Mouse (Mus musculus) WW6 (cell line): ENCODE results near the gene Carhsp1.
A peak's percentile ranks its signal among the peaks of the same experiment; 100 is the strongest.

Experiments
- DNase-seq: peaks from one replicate; pipeline ENCODE4 v3.0.0-alpha.2; 2013; ENCODE audit warnings: low read depth, low spot score

The Carhsp1 gene

DNA sequence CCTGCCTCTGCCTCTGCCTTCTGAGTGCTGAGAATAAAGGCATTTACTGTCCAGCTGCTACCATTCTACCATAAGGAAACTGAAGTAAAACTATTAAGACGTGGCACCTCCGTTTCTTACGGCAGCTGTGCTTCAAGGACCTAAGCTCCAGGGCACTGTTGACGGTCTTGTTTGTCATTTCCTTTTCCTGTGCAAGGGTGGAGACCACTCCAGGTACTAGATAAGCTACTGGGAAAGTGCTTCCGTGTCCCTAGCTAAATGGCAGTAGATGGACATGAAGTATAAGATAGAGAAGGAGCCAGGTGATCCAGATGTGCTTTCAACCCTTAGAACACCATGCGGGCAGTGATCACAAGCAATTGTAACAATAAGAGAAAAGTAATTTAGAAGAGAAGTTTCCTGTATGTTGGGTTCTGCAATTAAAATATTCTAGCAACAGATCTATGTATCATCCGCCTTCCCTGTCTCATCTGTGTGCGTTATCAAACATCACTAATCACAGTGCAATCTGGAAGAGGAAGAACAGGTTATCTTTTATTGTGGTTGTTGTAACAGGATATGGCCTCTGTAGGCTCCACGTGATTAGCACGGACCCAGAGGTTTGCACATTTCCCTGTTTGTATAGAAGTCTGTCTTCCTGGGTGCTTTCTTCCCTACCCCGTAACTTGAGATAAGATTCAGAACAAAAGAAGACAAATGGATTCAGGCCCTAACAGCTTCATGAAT, 32.3 kb downstream of the Carhsp1 start:
- DNase-seq, result no peak

DNA sequence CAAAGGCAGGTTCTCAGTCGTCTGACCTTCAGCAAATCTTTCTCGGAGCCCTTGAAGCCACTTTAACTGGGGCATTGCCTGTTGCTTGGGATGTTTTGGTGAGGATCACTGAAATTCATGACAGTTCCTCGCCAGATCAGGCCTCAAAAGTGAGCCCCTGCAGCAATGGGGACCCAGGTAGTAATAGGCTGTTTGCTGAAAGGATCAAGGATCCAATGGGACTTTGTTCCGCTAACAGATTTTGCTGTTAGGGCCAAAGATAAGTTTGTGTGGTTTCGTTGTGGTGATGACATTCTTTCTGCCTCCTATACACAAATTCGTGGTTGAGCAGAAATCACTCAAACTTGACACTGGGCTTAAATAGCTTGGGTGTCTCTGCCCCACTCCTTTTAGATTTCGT, 33.8 kb downstream of the Carhsp1 start:
- DNase-seq, result no peak

DNA sequence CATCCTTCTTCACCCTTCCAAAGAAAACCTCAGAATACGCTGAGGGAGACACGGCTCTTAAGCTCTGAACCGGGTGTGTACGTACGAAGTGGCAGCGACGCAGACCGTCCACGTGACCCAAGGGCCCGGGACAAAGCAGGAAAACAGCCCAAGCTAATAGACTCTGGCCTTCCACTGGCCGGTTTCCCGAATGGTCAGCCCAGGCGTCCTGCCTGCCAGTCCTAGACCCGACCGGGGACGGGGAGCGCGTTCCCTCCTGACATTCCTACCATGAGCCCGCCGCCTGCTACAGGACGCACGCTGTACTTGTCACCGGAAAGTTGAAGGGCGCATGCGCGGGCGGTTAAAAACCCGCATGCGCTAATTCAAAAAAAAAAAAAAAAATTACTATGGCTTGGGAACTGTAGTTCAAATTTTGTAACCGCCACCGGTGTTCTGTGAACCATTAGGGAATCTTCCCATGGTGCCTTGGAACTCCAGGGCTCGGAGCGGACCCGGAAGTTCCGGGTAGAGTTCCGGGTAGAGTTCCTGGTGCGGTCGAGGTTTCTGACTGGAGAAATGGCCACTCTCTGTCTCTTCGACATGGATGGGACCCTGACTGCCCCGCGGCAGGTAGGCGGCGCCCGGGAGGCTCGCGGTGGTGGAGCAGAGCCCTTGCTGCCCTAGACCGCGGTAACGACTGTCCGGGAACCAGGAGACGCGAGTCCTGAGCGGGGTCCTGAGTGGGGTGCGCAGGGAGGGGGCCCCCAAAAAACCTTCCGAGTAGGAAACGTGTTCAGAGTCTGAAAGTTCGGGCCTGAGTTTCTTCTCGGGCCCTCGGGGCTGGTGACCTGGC, 34.5 kb downstream of the Carhsp1 start, which contains the start of the genes Pmm2 and Tmem186:
Pmm2 (plus strand) TSS at position 458 of the 835 bp plus-strand sequence.
Tmem186 (minus strand) TSS at position 496 of the 835 bp plus-strand sequence.
- DNase-seq, result peak; percentile 70

DNA sequence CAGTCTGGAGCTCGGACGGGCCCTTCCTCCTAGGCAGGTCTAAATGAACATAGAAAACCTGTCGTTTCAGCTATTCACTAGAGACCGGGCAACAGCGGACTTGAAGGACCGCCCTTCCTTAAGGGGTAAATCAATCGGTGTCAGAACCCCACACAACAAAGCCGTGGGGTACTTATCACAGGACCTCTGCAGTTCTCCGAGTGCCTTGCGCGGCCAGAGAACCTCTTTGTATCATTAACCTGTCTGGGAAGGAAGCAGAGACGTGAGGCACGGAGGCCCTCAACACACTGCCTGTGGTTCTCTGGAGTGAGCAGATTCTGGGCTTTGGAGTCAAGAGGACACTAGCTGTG, 35.1 kb downstream of the Carhsp1 start:
- DNase-seq, result no peak

DNA sequence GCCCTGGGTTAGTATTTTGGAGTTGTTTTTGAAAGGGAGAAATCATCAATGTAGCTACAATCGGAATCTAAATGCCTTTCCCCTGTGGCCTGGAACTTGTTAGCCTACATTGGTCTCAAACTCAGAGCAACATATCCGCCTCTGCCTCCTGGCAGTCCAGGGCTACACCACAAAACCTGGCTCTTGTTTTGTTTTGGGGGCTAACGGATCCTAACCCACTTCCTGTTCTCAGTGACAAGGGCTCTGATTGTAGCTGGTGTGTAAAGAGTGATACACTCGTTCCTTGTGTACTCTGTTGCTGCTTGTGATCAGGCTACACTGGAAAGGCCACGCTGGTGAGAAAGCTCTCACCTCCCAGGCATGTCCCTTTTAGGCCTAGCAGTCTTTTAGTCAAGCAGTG, 40.5 kb downstream of the Carhsp1 start:
- DNase-seq, result no peak

DNA sequence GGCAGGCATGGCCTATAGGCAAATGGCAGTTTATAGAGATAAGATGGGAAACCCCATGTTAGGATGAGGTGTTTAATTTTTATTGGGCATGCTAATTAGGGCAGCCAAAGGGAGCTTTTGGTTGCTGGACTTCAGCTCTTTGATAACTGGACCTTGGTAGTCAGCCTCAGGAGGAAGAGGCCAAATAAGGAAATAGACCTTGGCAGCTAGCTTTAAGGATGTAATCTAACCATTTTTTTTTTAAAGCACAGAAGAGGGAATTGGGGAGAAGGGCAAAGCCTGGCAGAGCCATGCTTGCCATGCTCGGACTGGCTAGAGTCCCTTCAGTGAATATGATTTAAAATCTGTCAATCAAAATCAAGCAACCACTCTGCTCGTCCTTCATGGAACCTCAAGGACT, 41.5 kb downstream of the Carhsp1 start:
- DNase-seq, result no peak

DNA sequence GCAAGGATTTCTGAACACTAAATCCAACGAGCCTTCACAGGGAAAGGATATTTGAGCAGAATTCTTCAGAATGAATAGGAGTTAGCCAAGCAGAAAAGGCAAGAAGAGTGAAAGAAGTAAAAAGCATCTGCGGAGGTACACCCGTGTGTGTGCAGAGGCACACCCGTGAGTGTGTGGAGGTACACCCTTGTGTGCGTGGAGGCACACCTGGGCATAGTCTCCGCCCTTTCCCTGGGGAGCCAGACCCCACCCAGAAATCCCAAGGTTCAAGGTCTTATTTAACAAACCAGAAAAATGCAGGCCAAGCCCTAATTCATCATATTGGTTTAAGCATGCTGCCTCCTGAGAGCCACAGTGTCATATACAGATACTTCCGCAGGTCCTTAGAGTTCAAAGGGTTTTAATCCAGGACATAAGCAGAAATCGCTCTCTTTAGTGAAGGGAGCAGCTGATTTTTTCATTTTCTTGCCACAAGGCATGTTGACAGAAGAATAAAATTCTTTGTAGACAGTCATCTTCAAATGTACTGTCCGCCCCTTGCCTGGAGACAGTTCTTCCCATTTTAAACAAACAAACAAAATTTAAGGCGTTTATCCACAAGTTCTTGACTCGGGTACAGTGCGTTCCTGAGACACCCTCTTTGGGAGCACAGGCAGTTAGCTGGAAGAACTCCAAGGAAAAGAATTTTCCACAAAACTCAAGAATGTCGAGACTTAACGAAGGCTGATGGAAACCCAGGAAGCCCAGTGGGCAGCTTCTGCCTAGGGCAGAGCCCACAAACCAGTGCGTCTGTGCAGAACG, 51.4 kb downstream of the Carhsp1 start:
- DNase-seq, result no peak

DNA sequence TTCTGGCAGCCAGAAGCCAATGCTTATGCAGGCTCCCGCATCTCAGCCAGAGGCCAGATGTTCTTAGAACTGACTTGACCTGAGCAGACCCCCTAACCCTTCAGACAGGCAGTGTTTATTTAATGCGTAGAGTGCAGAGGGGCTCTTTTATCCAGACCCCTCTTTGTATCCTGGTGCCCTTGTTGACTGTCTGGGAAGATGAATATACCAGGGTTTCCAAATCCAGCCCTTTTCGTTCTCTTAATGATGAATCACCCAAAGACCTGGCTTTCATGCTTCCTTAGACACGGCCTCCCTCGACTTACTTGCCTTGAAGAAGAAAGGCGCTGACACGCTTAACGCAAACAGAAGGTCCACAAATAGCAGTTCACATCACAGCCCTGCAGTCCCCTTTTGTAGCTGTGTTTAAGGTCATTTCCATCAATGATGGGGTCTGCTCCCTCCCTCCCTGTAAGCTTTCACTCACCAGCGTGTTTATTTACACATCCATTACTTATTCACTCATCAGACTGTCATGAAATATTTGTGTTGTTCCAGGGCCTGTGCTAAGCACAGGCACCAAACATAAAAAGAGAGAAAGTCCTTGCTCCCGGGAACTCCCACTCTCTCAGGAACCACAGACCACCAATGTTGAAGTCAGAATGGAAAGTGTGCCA, 52.2 kb downstream of the Carhsp1 start:
- no peak for DNase-seq

DNA sequence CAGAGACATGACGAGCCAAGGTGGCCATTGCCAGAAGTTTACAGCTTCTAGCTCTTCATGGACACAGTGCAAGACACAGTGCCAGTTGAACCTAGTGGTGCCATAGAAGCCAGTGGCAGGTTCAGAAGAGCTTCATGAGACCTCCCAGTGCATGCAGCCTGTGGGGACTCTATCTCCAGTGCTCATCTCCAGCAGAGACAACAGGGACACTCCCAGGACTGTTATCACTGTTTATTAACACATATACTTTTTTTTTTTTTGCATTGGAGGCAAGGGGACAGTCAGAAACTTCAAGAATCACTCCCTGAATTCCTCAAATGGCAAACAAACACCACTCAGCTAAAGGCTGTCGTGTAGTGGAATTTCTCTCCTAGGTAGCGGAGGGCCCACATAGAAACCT, 58.5 kb downstream of the Carhsp1 start:
- DNase-seq, result no peak

DNA sequence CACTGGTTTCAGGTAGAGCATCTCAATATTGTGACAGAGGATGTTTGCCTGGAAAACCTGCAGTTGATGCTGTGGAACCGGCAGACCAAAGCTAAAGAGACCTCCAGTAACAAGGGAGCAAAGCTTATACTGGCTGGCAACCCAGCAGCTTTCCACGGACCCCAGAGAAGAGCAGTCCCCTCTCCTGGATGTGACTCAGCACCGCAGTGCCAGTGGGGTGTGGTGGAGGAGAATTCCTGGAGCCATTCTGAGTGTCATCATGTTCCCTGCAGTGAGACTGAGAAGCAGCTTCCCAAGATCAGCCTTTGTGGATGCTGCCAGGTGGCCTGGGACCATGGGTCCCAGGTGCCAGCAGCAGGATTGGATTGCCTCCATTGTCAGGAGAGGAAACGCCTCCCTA, 58.9 kb downstream of the Carhsp1 start:
- no peak for DNase-seq

DNA sequence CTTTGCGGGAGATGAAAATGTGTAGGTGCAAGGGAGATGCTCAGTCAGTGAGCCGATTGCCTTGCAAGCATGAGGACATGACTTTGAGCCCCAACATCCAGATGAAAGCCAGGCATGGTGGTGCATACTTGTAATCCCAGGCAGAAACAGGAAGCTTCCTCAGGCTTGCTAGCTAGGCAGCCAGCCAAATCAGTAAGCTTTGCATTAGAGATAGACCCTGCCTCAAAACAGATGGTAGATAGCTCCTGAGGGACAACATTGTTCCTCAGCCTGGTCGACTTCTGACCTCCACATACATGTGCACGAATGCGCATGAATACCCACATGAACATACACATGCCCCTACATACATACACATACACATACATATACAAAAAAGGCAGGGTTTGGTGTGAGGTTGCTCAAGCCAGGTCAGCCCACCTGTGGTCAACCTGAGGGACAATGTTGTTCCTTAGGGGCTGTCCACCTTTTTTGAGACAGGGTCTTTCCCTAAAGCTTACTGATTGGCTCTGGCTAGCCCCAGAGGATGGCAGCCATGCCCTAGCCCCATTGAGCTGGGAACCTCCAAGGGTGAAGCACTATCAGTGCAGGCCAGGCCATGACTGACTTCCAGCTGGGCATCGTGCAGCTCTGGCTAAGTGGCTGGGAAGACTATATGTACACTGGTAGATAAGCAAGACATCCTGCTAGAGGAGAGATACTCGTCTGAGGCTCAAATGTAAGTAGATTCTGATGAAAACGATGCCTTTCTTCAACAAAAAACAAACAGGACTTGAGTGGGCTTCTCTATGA, 59.5 kb downstream of the Carhsp1 start:
- DNase-seq, result no peak

DNA sequence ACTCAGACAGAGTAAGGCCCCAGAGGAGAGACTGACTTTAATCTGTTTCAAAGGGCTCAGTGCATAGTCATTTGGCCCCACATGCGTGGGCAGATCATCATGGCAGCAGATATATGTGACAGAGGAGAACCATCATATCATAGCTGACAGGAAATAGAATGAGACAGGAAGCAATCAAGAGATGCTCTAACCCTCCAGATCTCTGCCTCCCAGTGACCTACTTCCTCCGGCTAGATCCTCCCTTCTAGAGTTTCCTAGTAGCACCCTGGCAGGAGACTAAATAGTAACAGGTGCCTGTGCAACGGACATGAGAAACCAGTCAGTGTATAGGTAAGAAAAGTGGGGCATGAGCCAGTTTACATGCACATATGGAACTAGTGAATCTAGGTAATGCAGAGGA, 61.6 kb downstream of the Carhsp1 start:
- no peak for DNase-seq
